ENCODE assay signal across 10 mouse cellular contexts in genomic region chr4:102859259-102860194, GRCm38 (mm10).
DNase-seq lines count a peak whose midpoint lies in the region; ATAC-seq and TF ChIP-seq lines count a peak whose summit lies in the region.
"Had no signal": no experiment of that assay in that cellular context is flagged by ENCODE, and none has a peak within 500 bp of the region (broad histone marks: within the 10 kb centered on the region; RNA-seq: fewer than 3 reads in every experiment).

No protein-coding gene starts in this region.

- DNase-seq in cerebellum, postnatal 25 days, result peak; percentile 36 to 51
- DNase-seq in cerebellum, adult 9-11 months, result no peak
- no peak for DNase-seq in lung, postnatal 0 days (ENCODE audit: low spot score)
- no peak for DNase-seq in lung, postnatal 25 days (ENCODE audit: low spot score)
- peak; percentile 62 for DNase-seq in thymus, postnatal 14 days
- no peak for DNase-seq in neural tube, embryonic 10.5 days (ENCODE audit: extremely low spot score, low spot score)
- no peak for DNase-seq in frontal cortex, postnatal 36 days (ENCODE audit: low spot score in 2 of 2)

- H3K4me3 ChIP-seq in lung, postnatal 0 days (ENCODE audit: low read depth, low read length), result no peak overlapping the region
- H3K4me3 ChIP-seq: embryonic facial prominence, embryonic 13.5 days; hindbrain, embryonic 15.5 days had no signal

- no peak for ATAC-seq in lung, postnatal 0 days
- peak; percentile 12 to 66; a peak in 2 of 4 replicates for ATAC-seq in hematopoietic stem cell, adult 5-6 weeks (replicated peaks in 1 of 2; ENCODE audit: insufficient read depth in 1 of 2, low FRiP score in 2 of 2, low TSS enrichment in 1 of 2, low read depth in 1 of 2, poor library complexity in 2 of 2, severe bottlenecking in 2 of 2)

- TF ChIP-seq CTCF in lung, postnatal 0 days (IDR thresholded peaks at IDR 0.05), result peak; percentile 51

- H3K27me3 ChIP-seq in lung, postnatal 0 days (replicated peaks; ENCODE audit: insufficient read depth, low read length), result no peaks in the 10 kb centered on the region
- H3K27me3 ChIP-seq: embryonic facial prominence, embryonic 13.5 days; hindbrain, embryonic 15.5 days had no signal

- H3K9ac ChIP-seq in lung, postnatal 0 days (replicated peaks; ENCODE audit: low read depth), result no peak overlapping the region
- H3K9ac ChIP-seq: embryonic facial prominence, embryonic 13.5 days; hindbrain, embryonic 15.5 days had no signal

- no peaks in the 10 kb centered on the region for H3K36me3 ChIP-seq in lung, postnatal 0 days (ENCODE audit: insufficient read depth, low read length)
- H3K36me3 ChIP-seq: embryonic facial prominence, embryonic 13.5 days; hindbrain, embryonic 15.5 days had no signal

- no peaks in the 10 kb centered on the region for H3K9me3 ChIP-seq in lung, postnatal 0 days (ENCODE audit: low read length)
- H3K9me3 ChIP-seq: embryonic facial prominence, embryonic 13.5 days; hindbrain, embryonic 15.5 days had no signal

- WGBS in lung, postnatal 0 days, result 87% methylated on average over 15 of the region's 15 CpGs

- H3K4me1 ChIP-seq in lung, postnatal 0 days (ENCODE audit: insufficient read depth, low read depth, low read length), result no peaks in the 10 kb centered on the region
- H3K4me1 ChIP-seq: embryonic facial prominence, embryonic 13.5 days had no signal

- no peak overlapping the region for H3K27ac ChIP-seq in lung, postnatal 0 days (ENCODE audit: low read length)
- H3K27ac ChIP-seq: embryonic facial prominence, embryonic 13.5 days; hindbrain, embryonic 15.5 days had no signal

- TF ChIP-seq EP300 in lung, postnatal 0 days (IDR thresholded peaks at IDR 0.05), result no peak

- no peak overlapping the region for H3K4me2 ChIP-seq in lung, postnatal 0 days (replicated peaks; ENCODE audit: low read depth, low read length)
- H3K4me2 ChIP-seq: embryonic facial prominence, embryonic 13.5 days; hindbrain, embryonic 15.5 days had no signal

Comparison
In these comparisons a context has a peak if more than half of its experiments do, and no peak if none do; other contexts are left out.
1. DNase-seq: peak in cerebellum, postnatal 25 days (2 of 2) and thymus, postnatal 14 days (single experiment); none in cerebellum, adult 9-11 months (single experiment), lung, postnatal 0 days (single experiment), lung, postnatal 25 days (single experiment), neural tube, embryonic 10.5 days (single experiment) and frontal cortex, postnatal 36 days (0 of 2).